Mouse (Mus musculus) intestine, embryonic 15.5 days (tissue): ENCODE data around the gene Sec16b. TPM values are rescaled to one million over a fixed set of nuclear protein-coding genes. Genes with fewer than 3 reads are reported as not detected.
A peak's percentile ranks its signal among the peaks of the same experiment; 100 is the strongest.

ENCODE experiments used
- ATAC-seq: fragments of 200-750 bp; cut with Nextera tagmentation; 2 replicates; pipeline ENCODE4 v1.8.0; 2017; ENCODE audit warnings: moderate TSS enrichment, moderate library complexity
- H3K27ac ChIP-seq: fragments of 300-500 bp; sonication (generic); 2 replicates; pipeline ENCODE4 v1.5.1; 2015; ENCODE audit warnings: mild to moderate bottlenecking, inconsistent platforms
- H3K27me3 ChIP-seq: fragments of 300-500 bp; sonication (generic); replicated peaks from 2 replicates; pipeline ENCODE4 v1.6.1; 2015; ENCODE audit warnings: inconsistent platforms
- H3K36me3 ChIP-seq: fragments of 300-500 bp; sonication (generic); 2 replicates; pipeline ENCODE4 v1.6.1; 2015; ENCODE audit warnings: inconsistent platforms
- H3K4me1 ChIP-seq: fragments of 300-500 bp; sonication (generic); replicated peaks from 2 replicates; pipeline ENCODE4 v1.6.1; 2015; ENCODE audit warnings: inconsistent platforms
- H3K4me2 ChIP-seq: fragments of 300-500 bp; sonication (generic); replicated peaks from 2 replicates; pipeline ENCODE4 v1.6.1; 2015; ENCODE audit warnings: mild to moderate bottlenecking, inconsistent platforms
- H3K4me3 ChIP-seq: fragments of 300-500 bp; sonication (generic); replicated peaks from 2 replicates; pipeline ENCODE4 v1.5.1; 2015; ENCODE audit warnings: inconsistent platforms
- H3K9ac ChIP-seq: fragments of 300-500 bp; sonication (generic); 2 replicates; pipeline ENCODE4 v1.6.1; 2015; ENCODE audit warnings: inconsistent platforms
- H3K9me3 ChIP-seq: fragments of 300-500 bp; sonication (generic); 2 replicates; pipeline ENCODE4 v1.6.1; 2016; ENCODE audit warnings: inconsistent platforms
- WGBS: fragments of 180-500 bp; shearing (Covaris S2); methylation state at CpG from one replicate; pipeline ENCODE4 v1.1.7; 2015; 5-methylcytosine and 5-hydroxymethylcytosine counted together
- polyA plus RNA-seq: library from polyadenylated mRNA; unstranded; fragments of >200 nt; fragmentation: Nextera tagmentation; extraction: Ambion mirVana; gene quantifications from 2 replicates; pipeline ENCODE4 v1.2.1, GENCODE M21; 2015

Gene Sec16b
- polyA plus RNA-seq, 1 experiment from 2014 or later = 12.1 TPM

GRCm38 (mm10) chr1:157552749-157553451, 46.4 kb downstream of the Sec16b start:
- ATAC-seq = peak; percentile 85

GRCm38 (mm10) chr1:157554163-157554562, 47.6 kb downstream of the Sec16b start:
- no peak for ATAC-seq
- 87% methylated on average over 3 of the region's 3 CpGs for WGBS
- H3K4me1 ChIP-seq = peaks cover 6% of the 10 kb centered on the region; the same call in 1 of the 2 replicates
- H3K27me3 ChIP-seq = no peaks in the 10 kb centered on the region
- H3K4me3 ChIP-seq = no peak overlapping the region
- no peaks in the 10 kb centered on the region for H3K9me3 ChIP-seq
- H3K9ac ChIP-seq = no peak overlapping the region
- no peak overlapping the region for H3K27ac ChIP-seq
- 0 out of 2 replicates have a peak, but pooled peaks cover 8% of the 10 kb centered on the region for H3K36me3 ChIP-seq
- H3K4me2 ChIP-seq = no peak overlapping the region

More at GRCm38 (mm10) chr1:157552749-157553451, 46.4 kb downstream of the Sec16b start:
- Histone ChIP-seq H3K9me3 (no peaks in the 10 kb centered on the region), H3K4me3 (no peak overlapping the region), H3K4me1 (peaks cover 6% of the 10 kb centered on the region; the same call in 1 of the 2 replicates), H3K36me3 (0 out of 2 replicates have a peak, but pooled peaks cover 4% of the 10 kb centered on the region), H3K27me3 (no peaks in the 10 kb centered on the region), H3K27ac (no peak overlapping the region), H3K9ac (no peak overlapping the region), H3K4me2 (no peak overlapping the region)
- WGBS = 61% methylated on average over 7 of the region's 7 CpGs

GRCm38 (mm10) chr1:157554686-157555530, 48.4 kb downstream of the Sec16b start:
- Histone ChIP-seq H3K9me3 (no peaks in the 10 kb centered on the region), H3K36me3 (0 out of 2 replicates have a peak, but pooled peaks cover 8% of the 10 kb centered on the region), H3K27me3 (no peaks in the 10 kb centered on the region), H3K4me3 (peak overlapping the region; percentile 19), H3K9ac (peak overlapping the region; percentile 30; the same call in 1 of the 2 replicates), H3K4me1 (peaks cover 6% of the 10 kb centered on the region; the same call in 1 of the 2 replicates), H3K4me2 (peak overlapping the region; percentile 51), H3K27ac (no peak overlapping the region)
- 28% methylated on average over 27 of the region's 27 CpGs for WGBS
- no peak; the same call in 1 of the 2 replicates for ATAC-seq

- Histone ChIP-seq H3K36me3 (0 out of 2 replicates have a peak, but pooled peaks cover 8% of the 10 kb centered on the region), H3K4me2 (no peak overlapping the region), H3K4me1 (peaks cover 6% of the 10 kb centered on the region; the same call in 1 of the 2 replicates)
Measured at GRCm38 (mm10) chr1:157555738-157556137, 49.2 kb downstream of the Sec16b start.

GRCm38 (mm10) chr1:157556439-157556838, 49.9 kb downstream of the Sec16b start:
- 81% methylated on average over 5 of the region's 5 CpGs for WGBS
- H3K4me3 ChIP-seq = no peak overlapping the region
- no peak overlapping the region for H3K9ac ChIP-seq
- no peaks in the 10 kb centered on the region for H3K9me3 ChIP-seq
- H3K27ac ChIP-seq = no peak overlapping the region
- H3K36me3 ChIP-seq = 0 out of 2 replicates have a peak, but pooled peaks cover 8% of the 10 kb centered on the region
- no peak overlapping the region for H3K4me2 ChIP-seq
- ATAC-seq = no peak
- H3K27me3 ChIP-seq = no peaks in the 10 kb centered on the region
- H3K4me1 ChIP-seq = peaks cover 6% of the 10 kb centered on the region; the same call in 1 of the 2 replicates

More at GRCm38 (mm10) chr1:157555738-157556137, 49.2 kb downstream of the Sec16b start:
- Histone ChIP-seq H3K27me3 (no peaks in the 10 kb centered on the region), H3K9me3 (no peaks in the 10 kb centered on the region), H3K4me3 (no peak overlapping the region), H3K27ac (no peak overlapping the region), H3K9ac (no peak overlapping the region)
- WGBS = 82% methylated on average over 10 of the region's 10 CpGs
- no peak for ATAC-seq

- no peak overlapping the region for H3K9ac ChIP-seq
- no peak for ATAC-seq
- H3K4me3 ChIP-seq = no peak overlapping the region
- H3K36me3 ChIP-seq = 0 out of 2 replicates have a peak, but pooled peaks cover 5% of the 10 kb centered on the region
- H3K4me2 ChIP-seq = no peak overlapping the region
- no peaks in the 10 kb centered on the region for H3K9me3 ChIP-seq
- WGBS = 62% methylated on average over 5 of the region's 5 CpGs
- no peaks in the 10 kb centered on the region for H3K27me3 ChIP-seq
- no peak overlapping the region for H3K27ac ChIP-seq
- peaks cover 6% of the 10 kb centered on the region; the same call in 1 of the 2 replicates for H3K4me1 ChIP-seq
Measured at GRCm38 (mm10) chr1:157558145-157558544, 51.6 kb downstream of the Sec16b start.

GRCm38 (mm10) chr1:157559986-157560385, 53.5 kb downstream of the Sec16b start:
- Histone ChIP-seq H3K4me1 (peaks cover 3% of the 10 kb centered on the region; the same call in 1 of the 2 replicates), H3K27me3 (no peaks in the 10 kb centered on the region), H3K27ac (no peak overlapping the region), H3K4me3 (no peak overlapping the region), H3K4me2 (no peak overlapping the region), H3K9ac (no peak overlapping the region), H3K9me3 (no peaks in the 10 kb centered on the region), H3K36me3 (0 out of 2 replicates have a peak, but pooled peaks cover 5% of the 10 kb centered on the region)
- ATAC-seq = no peak
- WGBS = 79% methylated on average over 6 of the region's 6 CpGs

- Histone ChIP-seq H3K27ac (no peak overlapping the region), H3K4me3 (no peak overlapping the region), H3K27me3 (no peaks in the 10 kb centered on the region), H3K9ac (no peak overlapping the region), H3K4me2 (no peak overlapping the region), H3K9me3 (no peaks in the 10 kb centered on the region), H3K36me3 (0 out of 2 replicates have a peak, but pooled peaks cover 5% of the 10 kb centered on the region), H3K4me1 (no peaks in the 10 kb centered on the region)
- WGBS = 17% methylated on average over 8 of the region's 8 CpGs
- peak; percentile 78 for ATAC-seq
Measured at GRCm38 (mm10) chr1:157560654-157561386, 54.3 kb downstream of the Sec16b start.

GRCm38 (mm10) chr1:157567819-157568218, 61.3 kb downstream of the Sec16b start:
- H3K4me3 ChIP-seq = no peak overlapping the region
- ATAC-seq = no peak
- 87% methylated on average over 8 of the region's 8 CpGs for WGBS
- no peaks in the 10 kb centered on the region for H3K27me3 ChIP-seq
- no peak overlapping the region for H3K4me2 ChIP-seq
- H3K27ac ChIP-seq = no peak overlapping the region
- H3K9ac ChIP-seq = no peak overlapping the region
- H3K36me3 ChIP-seq = no peaks in the 10 kb centered on the region
- no peaks in the 10 kb centered on the region for H3K4me1 ChIP-seq
- no peaks in the 10 kb centered on the region for H3K9me3 ChIP-seq

- H3K27me3 ChIP-seq = no peaks in the 10 kb centered on the region
- WGBS = 85% methylated on average over 5 of the region's 5 CpGs
- no peaks in the 10 kb centered on the region for H3K4me1 ChIP-seq
- no peaks in the 10 kb centered on the region for H3K36me3 ChIP-seq
- ATAC-seq = no peak
- H3K4me3 ChIP-seq = no peak overlapping the region
- H3K4me2 ChIP-seq = no peak overlapping the region
- H3K9me3 ChIP-seq = no peaks in the 10 kb centered on the region
- no peak overlapping the region for H3K9ac ChIP-seq
- H3K27ac ChIP-seq = no peak overlapping the region
Measured at GRCm38 (mm10) chr1:157569263-157570090, 62.9 kb downstream of the Sec16b start.

GRCm38 (mm10) chr1:157575316-157575715, 68.8 kb downstream of the Sec16b start:
- Histone ChIP-seq H3K27me3 (no peaks in the 10 kb centered on the region), H3K27ac (no peak overlapping the region), H3K36me3 (no peaks in the 10 kb centered on the region), H3K9me3 (no peaks in the 10 kb centered on the region), H3K4me2 (no peak overlapping the region), H3K9ac (no peak overlapping the region), H3K4me1 (no peaks in the 10 kb centered on the region), H3K4me3 (no peak overlapping the region)
- WGBS = 76% methylated on average over 3 of the region's 3 CpGs
- no peak for ATAC-seq
